Mouse (Mus musculus) erythroblast, embryonic 14.5 days (primary cell): ENCODE data around the gene Isl2.

ENCODE experiments used
- GATA1 ChIP-seq: IDR thresholded peaks from 2 replicates; pipeline ENCODE4 v1.6.1; 2012; ENCODE audit warnings: low read length, inconsistent platforms, mixed read lengths
- TAL1 ChIP-seq: IDR thresholded peaks from 3 replicates; pipeline ENCODE4 v1.6.1; 2012; ENCODE audit warnings: low read length, inconsistent platforms, mixed read lengths

DNA sequence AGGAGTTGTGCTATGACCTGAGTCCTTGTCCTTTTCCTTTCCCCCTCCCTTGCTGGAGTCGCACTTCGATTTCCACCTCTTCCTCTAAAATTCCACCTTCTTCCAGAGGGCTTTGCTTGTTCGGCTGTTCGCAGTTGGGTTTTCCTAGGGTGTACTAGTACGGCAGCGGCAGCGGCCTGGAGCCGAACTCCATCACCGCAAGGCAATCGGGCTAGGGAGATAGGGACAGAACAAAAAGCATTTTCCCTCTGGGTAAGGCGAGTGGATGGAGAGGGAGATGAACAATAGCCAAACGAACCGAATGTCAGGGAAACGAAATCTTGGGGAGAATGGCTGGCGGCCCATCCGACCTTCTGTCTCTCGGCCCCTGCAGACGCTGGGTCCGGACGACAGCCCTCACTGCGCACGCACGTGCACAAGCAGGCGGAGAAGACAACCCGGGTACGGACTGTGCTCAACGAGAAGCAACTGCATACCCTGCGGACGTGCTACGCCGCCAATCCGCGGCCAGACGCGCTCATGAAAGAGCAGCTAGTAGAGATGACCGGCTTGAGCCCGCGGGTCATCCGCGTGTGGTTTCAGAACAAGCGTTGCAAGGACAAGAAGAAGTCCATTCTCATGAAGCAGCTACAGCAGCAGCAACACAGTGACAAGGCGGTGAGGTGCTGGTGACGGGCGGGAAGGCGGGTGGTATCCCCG is 5.4 kb downstream of the Isl2 start:
- TF ChIP-seq GATA1 (no peak), TAL1 (no peak)
